Mouse (Mus musculus) embryonic fibroblast, embryonic 13.5 days (primary cell): ENCODE measurements at regions not wholly inside any gene's neighbourhood (a gene's known extent, or its start where the extent isn't known, plus 50 kb on each side); places are given as distances from the start of the nearest gene placed in this dataset.

Experiments
- H3K27ac ChIP-seq: 2 replicates; pipeline ENCODE4 v1.5.1; 2012; ENCODE audit warnings: low read length, control low read depth, inconsistent platforms; ENCODE audit not compliant: insufficient read depth
- H3K4me1 ChIP-seq: 2 replicates; pipeline ENCODE4 v1.6.1; 2011; ENCODE audit warnings: low read length; ENCODE audit not compliant: control insufficient read depth, insufficient read depth
- H3K4me3 ChIP-seq: 2 replicates; pipeline ENCODE4 v1.5.1; 2011; ENCODE audit warnings: mild to moderate bottlenecking, control low read depth, low read length; ENCODE audit not compliant: insufficient read depth
- CTCF ChIP-seq: IDR thresholded peaks from 2 replicates; pipeline ENCODE4 v1.5.1; 2011; ENCODE audit warnings: mild to moderate bottlenecking, control low read depth, low read length, moderate library complexity, borderline replicate concordance; ENCODE audit not compliant: insufficient read depth
- POLR2A ChIP-seq: IDR thresholded peaks from 2 replicates; pipeline ENCODE4 v1.6.1; 2011; ENCODE audit warnings: low read depth, mild to moderate bottlenecking, control low read depth, low read length, moderate library complexity

- Histone ChIP-seq H3K27ac (no peak overlapping the region), H3K4me1 (no peaks in the 10 kb centered on the region), H3K4me3 (no peak overlapping the region)
- no peak for TF ChIP-seq POLR2A
- TF ChIP-seq CTCF, result no peak
These were observed 389.2 kb upstream of the Sphkap start for GRCm38 (mm10) chr1:83796961-83797891.

- no peak overlapping the region for H3K27ac ChIP-seq
- no peaks in the 10 kb centered on the region for H3K4me1 ChIP-seq
- TF ChIP-seq CTCF (no peak), POLR2A (no peak)
- H3K4me3 ChIP-seq, result no peak overlapping the region
These were observed 369.2 kb upstream of the Sphkap start for GRCm38 (mm10) chr1:83777151-83777550.

- Histone ChIP-seq H3K27ac (0 out of 2 replicates have a peak overlapping the region, but pooled peaks have one; percentile 18), H3K4me3 (no peak overlapping the region), H3K4me1 (no peaks in the 10 kb centered on the region)
- TF ChIP-seq CTCF (no peak), POLR2A (no peak)
These were observed 363.2 kb upstream of the Sphkap start for GRCm38 (mm10) chr1:83771160-83771559.

GRCm38 (mm10) chr1:83761499-83761898, 353.5 kb upstream of the Sphkap start:
- no peak for TF ChIP-seq POLR2A
- TF ChIP-seq CTCF, result no peak
- Histone ChIP-seq H3K4me3 (no peak overlapping the region), H3K4me1 (no peaks in the 10 kb centered on the region), H3K27ac (no peak overlapping the region)

- no peaks in the 10 kb centered on the region for H3K4me1 ChIP-seq
- H3K27ac ChIP-seq, result no peak overlapping the region
- TF ChIP-seq CTCF (no peak), POLR2A (no peak)
- H3K4me3 ChIP-seq, result no peak overlapping the region
These were observed 348.9 kb upstream of the Sphkap start for GRCm38 (mm10) chr1:83756866-83757265.

GRCm38 (mm10) chr1:83755336-83755735, 347.3 kb upstream of the Sphkap start:
- no peak for TF ChIP-seq CTCF
- no peak for TF ChIP-seq POLR2A

GRCm38 (mm10) chr1:83752976-83753375, 345.0 kb upstream of the Sphkap start:
- Histone ChIP-seq H3K4me3 (no peak overlapping the region), H3K27ac (no peak overlapping the region), H3K4me1 (no peaks in the 10 kb centered on the region)
- TF ChIP-seq POLR2A (no peak), CTCF (no peak)

More at GRCm38 (mm10) chr1:83755336-83755735, 347.3 kb upstream of the Sphkap start:
- Histone ChIP-seq H3K4me1 (no peaks in the 10 kb centered on the region), H3K4me3 (no peak overlapping the region), H3K27ac (no peak overlapping the region)

GRCm38 (mm10) chr1:83748974-83749373, 341.0 kb upstream of the Sphkap start:
- Histone ChIP-seq H3K4me3 (no peak overlapping the region), H3K27ac (no peak overlapping the region), H3K4me1 (no peaks in the 10 kb centered on the region)
- TF ChIP-seq POLR2A (no peak), CTCF (no peak)

GRCm38 (mm10) chr1:83748061-83748460, 340.1 kb upstream of the Sphkap start:
- Histone ChIP-seq H3K4me3 (no peak overlapping the region), H3K27ac (no peak overlapping the region), H3K4me1 (no peaks in the 10 kb centered on the region)
- TF ChIP-seq POLR2A, result no peak
- no peak for TF ChIP-seq CTCF

GRCm38 (mm10) chr1:83747412-83747811, 339.4 kb upstream of the Sphkap start:
- no peak for TF ChIP-seq CTCF
- TF ChIP-seq POLR2A, result no peak
- H3K4me3 ChIP-seq, result no peak overlapping the region
- H3K4me1 ChIP-seq, result no peaks in the 10 kb centered on the region
- H3K27ac ChIP-seq, result no peak overlapping the region
